Mouse (Mus musculus) forebrain, embryonic 16.5 days (tissue): ENCODE data around the gene Eri2. TPM values are rescaled to one million over a fixed set of nuclear protein-coding genes. Genes with fewer than 3 reads are reported as not detected.

Experiments used
- ATAC-seq: fragments of 200-750 bp; cut with Nextera tagmentation; 2 replicates; pipeline ENCODE4 v1.8.0; 2017; ENCODE audit warnings: mild to moderate bottlenecking, moderate library complexity
- H3K27ac ChIP-seq: fragments of 300-500 bp; sonication (generic); 2 replicates; pipeline ENCODE4 v1.5.1; 2014; ENCODE audit warnings: low read length, control low read depth
- H3K27me3 ChIP-seq: fragments of 300-500 bp; sonication (generic); replicated peaks from 2 replicates; pipeline ENCODE4 v1.6.1; 2014; ENCODE audit warnings: low read length; ENCODE audit not compliant: control insufficient read depth, insufficient read depth
- H3K36me3 ChIP-seq: fragments of 300-500 bp; sonication (generic); 2 replicates; pipeline ENCODE4 v1.6.1; 2014; ENCODE audit not compliant: control insufficient read depth, insufficient read depth
- H3K4me1 ChIP-seq: fragments of 300-500 bp; sonication (generic); replicated peaks from 2 replicates; pipeline ENCODE4 v1.6.1; 2014; ENCODE audit warnings: low read length; ENCODE audit not compliant: control insufficient read depth, insufficient read depth
- H3K4me2 ChIP-seq: fragments of 300-500 bp; sonication (generic); 2 replicates; pipeline ENCODE4 v1.6.1; 2014; ENCODE audit warnings: mild to moderate bottlenecking, low read length, control low read depth
- H3K4me3 ChIP-seq: fragments of 300-500 bp; sonication (generic); replicated peaks from 2 replicates; pipeline ENCODE4 v1.5.1; 2014; ENCODE audit warnings: mild to moderate bottlenecking, low read length, control low read depth
- H3K9ac ChIP-seq: fragments of 300-500 bp; sonication (generic); replicated peaks from 2 replicates; pipeline ENCODE4 v1.6.1; 2014; ENCODE audit warnings: low read depth, low read length, control low read depth
- H3K9me3 ChIP-seq: fragments of 300-500 bp; sonication (generic); 2 replicates; pipeline ENCODE4 v1.6.1; 2016; ENCODE audit warnings: low read length; ENCODE audit not compliant: control insufficient read depth
- WGBS: fragments of 180-500 bp; shearing (Covaris S2); extraction: QIAGEN DNeasy Blood & Tissue Kit; methylation state at CpG from one replicate; pipeline ENCODE4 v1.1.7; 2014; 5-methylcytosine and 5-hydroxymethylcytosine counted together
- polyA plus RNA-seq: library from polyadenylated mRNA; unstranded; fragments of >200 nt; fragmentation: Nextera tagmentation; extraction: Ambion mirVana; gene quantifications from 2 replicates; pipeline ENCODE4 v1.2.1, GENCODE M21; 2015

Eri2 gene
- polyA plus RNA-seq = 23.1 and 25.6 TPM in 2 replicates

- no peaks in the 10 kb centered on the region for H3K9me3 ChIP-seq
- H3K36me3 ChIP-seq = peaks cover 4% of the 10 kb centered on the region
- H3K4me3 ChIP-seq = peak within 1 kb of the TSS; percentile 82
- peak within 1 kb of the TSS; percentile 88 for H3K4me2 ChIP-seq
- under 1% methylated on average over 53 of the region's 53 CpGs for whole genome bisulfite sequencing
- no peaks in the 10 kb centered on the region for H3K27me3 ChIP-seq
- peak within 1 kb of the TSS; percentile 79 for H3K9ac ChIP-seq
- H3K4me1 ChIP-seq = peaks cover 8% of the 10 kb centered on the region
- peak; percentile 99 for ATAC-seq
- no peak within 1 kb of the TSS for H3K27ac ChIP-seq
Observed at GRCm38 (mm10) chr7:119793586-119794250, at the start of gene Eri2, which contains the start of gene Rexo5. Gene Eri2 (minus strand): TSS chr7:119794058. Gene Rexo5 (plus strand): TSS chr7:119794006.

- peaks cover 5% of the 10 kb centered on the region; the same call in 1 of the 2 replicates for H3K36me3 ChIP-seq
- H3K27ac ChIP-seq = no peak overlapping the region
- H3K4me2 ChIP-seq = no peak overlapping the region
- no peak for ATAC-seq
- 94% methylated on average over 4 of the region's 4 CpGs for whole genome bisulfite sequencing
- no peaks in the 10 kb centered on the region for H3K27me3 ChIP-seq
- no peak overlapping the region for H3K4me3 ChIP-seq
- H3K9ac ChIP-seq = no peak overlapping the region
- no peaks in the 10 kb centered on the region for H3K9me3 ChIP-seq
- H3K4me1 ChIP-seq = no peaks in the 10 kb centered on the region
Observed at GRCm38 (mm10) chr7:119841820-119842449, 48.1 kb upstream of the Eri2 start.

- H3K36me3 ChIP-seq = 0 out of 2 replicates have a peak, but pooled peaks cover under 1% of the 10 kb centered on the region
- H3K27me3 ChIP-seq = no peaks in the 10 kb centered on the region
- no peak overlapping the region for H3K4me2 ChIP-seq
- no peak overlapping the region for H3K27ac ChIP-seq
- no peak overlapping the region for H3K4me3 ChIP-seq
- H3K9me3 ChIP-seq = no peaks in the 10 kb centered on the region
- H3K4me1 ChIP-seq = no peaks in the 10 kb centered on the region
- 98% methylated on average over 4 of the region's 4 CpGs for WGBS
- H3K9ac ChIP-seq = no peak overlapping the region
- no peak for ATAC-seq
Observed at GRCm38 (mm10) chr7:119835996-119836777, 42.3 kb upstream of the Eri2 start.

- H3K9ac ChIP-seq = no peak overlapping the region
- H3K9me3 ChIP-seq = no peaks in the 10 kb centered on the region
- no peak for ATAC-seq
- no peaks in the 10 kb centered on the region for H3K4me1 ChIP-seq
- 96% methylated on average over 1 of the region's 1 CpGs for WGBS
- H3K27ac ChIP-seq = no peak overlapping the region
- H3K36me3 ChIP-seq = no peaks in the 10 kb centered on the region
- no peaks in the 10 kb centered on the region for H3K27me3 ChIP-seq
- no peak overlapping the region for H3K4me2 ChIP-seq
- no peak overlapping the region for H3K4me3 ChIP-seq
Observed at GRCm38 (mm10) chr7:119835371-119835770, 41.5 kb upstream of the Eri2 start.

GRCm38 (mm10) chr7:119808723-119809122 lies 14.9 kb upstream of the Eri2 start:
- no peaks in the 10 kb centered on the region for H3K36me3 ChIP-seq
- 97% methylated on average over 3 of the region's 3 CpGs for WGBS
- H3K27ac ChIP-seq = no peak overlapping the region
- no peaks in the 10 kb centered on the region for H3K4me1 ChIP-seq
- H3K4me3 ChIP-seq = no peak overlapping the region
- H3K9ac ChIP-seq = no peak overlapping the region
- no peaks in the 10 kb centered on the region for H3K27me3 ChIP-seq
- no peaks in the 10 kb centered on the region for H3K9me3 ChIP-seq
- ATAC-seq = no peak
- H3K4me2 ChIP-seq = no peak overlapping the region

GRCm38 (mm10) chr7:119807396-119807795 lies 13.5 kb upstream of the Eri2 start:
- Histone ChIP-seq H3K36me3 (no peaks in the 10 kb centered on the region), H3K4me1 (no peaks in the 10 kb centered on the region), H3K9me3 (no peaks in the 10 kb centered on the region), H3K9ac (no peak overlapping the region), H3K4me2 (no peak overlapping the region), H3K4me3 (no peak overlapping the region), H3K27ac (no peak overlapping the region), H3K27me3 (no peaks in the 10 kb centered on the region)
- ATAC-seq = no peak
- WGBS = 93% methylated on average over 5 of the region's 5 CpGs

- WGBS = 82% methylated on average over 3 of the region's 3 CpGs
- ATAC-seq = no peak
- H3K27me3 ChIP-seq = no peaks in the 10 kb centered on the region
- H3K9ac ChIP-seq = no peak overlapping the region
- H3K4me1 ChIP-seq = no peaks in the 10 kb centered on the region
- no peaks in the 10 kb centered on the region for H3K9me3 ChIP-seq
- no peak overlapping the region for H3K4me2 ChIP-seq
- no peak overlapping the region for H3K27ac ChIP-seq
- H3K4me3 ChIP-seq = no peak overlapping the region
- no peaks in the 10 kb centered on the region for H3K36me3 ChIP-seq
Observed at GRCm38 (mm10) chr7:119800991-119801390, 7.1 kb upstream of the Eri2 start.

- H3K27ac ChIP-seq = no peak overlapping the region
- WGBS = 95% methylated on average over 3 of the region's 3 CpGs
- H3K4me2 ChIP-seq = no peak overlapping the region
- H3K9me3 ChIP-seq = no peaks in the 10 kb centered on the region
- no peak for ATAC-seq
- no peaks in the 10 kb centered on the region for H3K4me1 ChIP-seq
- H3K36me3 ChIP-seq = no peaks in the 10 kb centered on the region
- H3K27me3 ChIP-seq = no peaks in the 10 kb centered on the region
- no peak overlapping the region for H3K9ac ChIP-seq
- no peak overlapping the region for H3K4me3 ChIP-seq
Observed at GRCm38 (mm10) chr7:119800488-119800887, 6.6 kb upstream of the Eri2 start.

- ATAC-seq = no peak
- no peak overlapping the region for H3K27ac ChIP-seq
- H3K9ac ChIP-seq = no peak overlapping the region
- H3K4me3 ChIP-seq = no peak overlapping the region; the same call in 1 of the 2 replicates
- no peaks in the 10 kb centered on the region for H3K9me3 ChIP-seq
- H3K4me1 ChIP-seq = peaks cover 8% of the 10 kb centered on the region
- H3K4me2 ChIP-seq = peak overlapping the region; percentile 18; the same call in 1 of the 2 replicates
- no peaks in the 10 kb centered on the region for H3K36me3 ChIP-seq
- no peaks in the 10 kb centered on the region for H3K27me3 ChIP-seq
Observed at GRCm38 (mm10) chr7:119795311-119795710, 1.5 kb upstream of the Eri2 start.
